Mouse (Mus musculus) spleen, postnatal 10 days (tissue): Measurements from ENCODE around the gene Grik1.

Experiments used
- DNase-seq, 2 experiments: peaks; one replicate each; pipeline ENCODE4 v3.0.0; 2021 to 2022; ENCODE audit warnings: low spot score in 2 of 2

The Grik1 gene

GRCm38 (mm10) chr16:87861722-87862121 lies 428.3 kb downstream of the Grik1 start:
- no peak for DNase-seq

GRCm38 (mm10) chr16:87853451-87854085 lies 436.5 kb downstream of the Grik1 start:
- no peak for DNase-seq

GRCm38 (mm10) chr16:87851550-87851949 lies 438.5 kb downstream of the Grik1 start:
- DNase-seq = no peak

GRCm38 (mm10) chr16:87848799-87849198 lies 441.3 kb downstream of the Grik1 start:
- DNase-seq = no peak
